Mouse (Mus musculus) brain, embryonic 18.5 days (tissue): ENCODE measurements around the gene Esrrg.

Experiments used
- DNase-seq: peaks from one replicate; pipeline ENCODE4 v3.0.0-alpha.2; 2012; ENCODE audit warnings: low read depth, low spot score

Esrrg gene

DNA sequence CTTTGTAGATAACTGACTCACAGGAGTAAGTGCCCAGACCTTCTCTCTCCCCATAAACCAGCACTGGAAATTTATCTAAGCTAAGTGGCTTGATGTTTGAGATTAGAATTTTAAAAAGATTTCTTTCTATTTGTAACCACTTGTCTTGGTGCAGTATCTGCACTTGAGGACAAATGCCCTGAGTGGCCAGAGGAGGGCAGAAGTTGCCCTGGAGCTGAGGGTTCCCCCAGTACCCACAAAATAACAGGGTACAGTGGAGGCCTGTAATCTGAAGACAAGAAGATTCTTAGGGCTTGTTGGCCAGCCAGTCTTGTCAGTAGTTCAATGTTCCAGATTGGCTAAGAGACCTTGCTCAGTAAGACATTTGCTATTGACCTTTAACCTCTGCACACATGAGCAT lies 461.3 kb downstream of the Esrrg start:
- DNase-seq, result no peak

DNA sequence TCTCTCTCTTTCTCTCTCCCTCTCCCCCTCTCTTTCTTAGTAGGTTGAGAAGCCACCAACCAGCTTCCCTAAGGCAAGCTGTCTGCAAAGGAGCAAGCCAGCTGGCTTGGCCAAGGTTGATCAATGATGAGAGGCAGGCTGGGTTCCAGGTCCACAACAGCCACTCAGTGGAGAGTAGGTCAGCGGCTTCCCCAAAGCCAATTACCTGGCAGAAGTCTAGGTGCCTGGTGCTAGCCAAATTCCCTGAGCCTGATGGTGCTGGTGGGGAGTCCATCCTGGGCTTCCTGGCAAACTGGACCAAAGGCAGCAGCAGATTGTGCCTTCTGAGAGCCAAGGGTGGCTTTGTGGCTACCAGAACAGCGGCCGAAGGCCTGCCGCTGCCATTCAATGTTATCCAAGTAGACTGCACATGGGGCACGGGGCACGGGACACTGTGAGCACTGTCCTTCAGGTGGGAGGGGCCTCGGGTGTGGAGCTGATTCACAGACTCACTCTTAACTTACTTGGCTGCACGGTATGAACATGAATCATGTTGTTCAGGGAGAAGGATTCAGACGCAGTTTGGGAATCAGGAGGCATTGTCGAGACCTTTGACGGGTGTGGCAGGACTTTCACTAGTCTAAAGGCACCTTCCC lies 469.1 kb downstream of the Esrrg start:
- DNase-seq, result no peak

DNA sequence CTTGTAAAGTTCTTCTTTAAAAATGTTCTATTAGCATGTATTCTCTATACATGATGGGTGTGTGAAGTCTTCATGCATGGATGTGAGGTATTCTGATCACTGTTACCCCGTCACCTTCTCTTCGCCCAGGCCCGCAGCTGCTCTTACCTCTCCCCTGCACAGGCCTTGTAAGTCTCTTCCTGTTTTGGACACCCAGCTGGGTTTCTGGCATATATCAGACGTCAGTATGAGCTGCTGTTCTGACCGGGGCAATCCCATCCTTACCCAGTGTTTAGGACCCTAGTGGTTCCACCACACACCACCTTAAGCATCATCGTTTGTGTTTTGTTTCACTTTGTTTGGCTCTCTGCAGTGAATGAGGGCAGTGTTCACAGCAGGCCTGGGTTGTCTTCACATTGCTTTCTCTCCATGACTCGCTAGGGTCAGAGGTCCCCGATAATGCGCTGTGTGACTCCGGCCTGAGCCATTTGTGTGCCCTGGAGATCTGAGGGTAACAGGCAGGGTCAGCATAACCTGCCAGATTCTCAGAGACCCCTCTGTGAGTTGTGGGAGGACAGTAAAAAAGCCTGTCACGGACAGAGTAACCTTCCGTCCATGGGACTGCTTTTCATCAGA lies 471.8 kb downstream of the Esrrg start:
- no peak for DNase-seq

DNA sequence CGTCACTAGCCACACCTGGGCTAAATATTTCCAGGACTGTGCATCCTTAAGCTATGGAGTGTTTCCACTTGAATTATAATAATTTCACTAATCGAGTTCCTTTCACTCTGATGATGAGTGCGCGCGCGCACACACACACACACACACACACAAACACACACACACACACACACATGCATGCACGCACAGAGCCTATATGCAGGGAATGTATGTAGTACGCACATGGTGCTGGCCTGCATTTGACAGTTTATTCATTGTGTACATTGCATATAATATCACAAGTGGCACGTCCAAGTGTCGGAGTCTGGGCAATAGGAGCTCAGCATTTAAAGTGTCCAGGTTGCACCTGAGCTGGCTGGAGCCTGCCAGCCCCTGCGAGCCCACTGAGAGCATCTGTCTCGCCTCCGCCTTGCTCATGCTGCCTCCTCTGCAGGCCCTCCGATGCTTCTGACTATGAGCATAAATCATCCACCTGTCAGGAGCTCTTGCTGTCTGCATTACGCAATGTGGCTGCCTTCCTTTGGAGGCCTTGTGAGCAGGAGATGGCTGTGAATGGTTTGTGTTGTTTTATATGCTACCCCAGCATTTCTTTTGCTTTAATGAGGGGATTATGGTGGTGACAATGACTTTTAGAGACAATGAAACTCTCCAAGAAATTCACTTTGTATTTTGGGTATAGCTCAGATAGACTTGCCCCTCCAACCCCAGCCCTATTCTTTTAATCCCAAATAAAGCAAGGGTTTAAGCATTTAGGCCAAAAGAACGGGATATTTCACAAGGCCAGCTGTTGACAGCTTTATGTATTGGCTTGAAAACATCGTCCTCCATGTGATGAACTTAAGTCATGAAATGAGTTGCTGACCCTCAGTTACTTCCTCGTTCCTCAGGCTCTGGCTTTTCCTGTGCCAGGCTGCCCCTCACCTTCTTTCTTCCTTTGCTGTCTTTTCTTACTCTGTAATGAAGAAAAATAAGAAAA lies 474.4 kb downstream of the Esrrg start:
- no peak for DNase-seq

DNA sequence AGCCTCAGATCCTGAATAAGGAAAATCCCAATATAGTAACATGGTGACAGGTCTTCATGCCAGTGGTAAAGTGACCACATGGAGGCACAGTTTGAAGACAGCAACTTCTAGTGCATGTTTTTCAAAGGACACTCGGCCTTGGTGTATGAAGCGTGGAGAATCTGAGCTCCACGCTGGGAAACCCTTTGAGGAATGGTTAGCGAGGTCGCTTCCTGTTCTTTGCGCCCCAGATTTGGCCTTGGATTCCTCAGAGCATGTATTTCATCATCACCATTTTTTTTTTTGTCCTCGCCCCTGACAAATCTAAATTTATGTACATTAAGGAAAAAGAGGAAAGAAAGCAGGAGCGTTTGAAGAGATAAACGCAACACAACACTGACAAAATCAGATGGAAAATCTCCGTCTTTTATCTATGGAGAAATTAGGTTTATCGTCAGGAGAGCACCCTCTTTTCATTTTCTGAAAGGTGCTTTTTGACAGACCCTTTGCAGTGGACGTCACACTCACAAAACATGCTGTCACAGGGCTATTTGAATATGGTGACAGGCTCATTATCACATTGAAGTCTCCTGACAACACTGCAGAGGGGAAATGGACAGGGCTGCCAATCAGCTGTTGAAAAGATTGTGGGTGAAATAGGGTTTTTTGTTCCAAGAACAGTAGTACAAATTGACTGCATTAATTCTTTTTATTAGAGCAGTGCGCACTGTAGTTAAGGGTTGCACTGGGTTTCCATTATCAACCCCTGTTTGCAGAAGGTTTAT lies 476.7 kb downstream of the Esrrg start:
- no peak for DNase-seq

DNA sequence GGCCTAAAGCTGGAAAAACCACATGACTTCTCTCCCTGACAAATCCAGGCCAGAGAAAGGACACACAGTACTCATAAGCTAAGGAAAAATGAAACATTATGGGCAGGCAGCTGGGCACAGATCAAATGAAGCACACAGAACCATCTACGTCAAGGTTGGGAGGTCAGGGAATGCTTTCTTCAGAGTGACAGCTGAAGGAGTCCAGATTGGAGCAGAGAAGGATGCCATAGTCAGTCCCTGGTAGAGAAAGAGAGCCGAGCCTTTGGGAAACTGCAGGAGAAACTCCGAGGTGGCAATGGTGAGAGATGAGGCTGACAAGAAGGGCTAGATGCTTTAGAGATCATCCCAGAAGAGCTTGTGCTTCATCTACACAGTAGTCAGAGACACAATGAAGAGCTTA lies 485.1 kb downstream of the Esrrg start:
- no peak for DNase-seq

DNA sequence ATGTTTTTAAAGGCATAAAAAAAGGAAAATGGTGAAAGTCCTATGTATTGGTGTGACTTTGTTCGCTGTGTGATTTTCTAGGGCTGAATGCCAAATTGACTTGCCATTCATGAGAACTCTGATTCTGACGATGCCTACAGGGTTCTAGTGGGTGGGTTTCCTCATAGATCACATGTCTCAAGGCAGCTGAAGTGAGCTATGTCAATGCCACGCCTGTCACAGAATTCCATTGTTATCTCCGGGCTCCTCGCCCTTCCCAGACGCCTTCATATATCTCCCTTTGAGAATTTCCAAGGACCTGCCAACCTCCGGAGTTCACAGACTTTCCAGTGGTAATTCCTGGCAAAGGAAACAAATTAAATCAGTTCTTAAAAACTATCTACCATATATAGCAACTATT lies 493.2 kb downstream of the Esrrg start:
- no peak for DNase-seq

DNA sequence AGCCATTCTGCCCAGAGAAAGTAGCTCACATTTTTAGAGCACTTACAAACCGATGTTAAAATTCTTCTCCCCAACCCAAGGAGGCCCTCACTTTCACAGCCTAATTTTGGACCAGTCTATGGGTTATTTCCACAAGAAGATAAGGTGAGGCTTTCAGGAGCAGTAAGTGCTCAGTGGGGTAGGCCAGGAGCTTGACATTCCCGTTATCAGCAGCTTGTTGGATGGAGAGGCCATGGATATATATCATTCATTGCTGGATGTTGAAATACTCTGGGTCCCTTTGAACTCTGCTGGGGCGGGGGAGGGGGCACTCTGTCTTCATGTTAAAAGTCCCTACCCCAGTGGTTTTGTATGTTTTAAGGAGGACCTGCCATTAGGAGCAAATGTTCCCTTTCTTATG lies 494.6 kb downstream of the Esrrg start:
- DNase-seq, result no peak

DNA sequence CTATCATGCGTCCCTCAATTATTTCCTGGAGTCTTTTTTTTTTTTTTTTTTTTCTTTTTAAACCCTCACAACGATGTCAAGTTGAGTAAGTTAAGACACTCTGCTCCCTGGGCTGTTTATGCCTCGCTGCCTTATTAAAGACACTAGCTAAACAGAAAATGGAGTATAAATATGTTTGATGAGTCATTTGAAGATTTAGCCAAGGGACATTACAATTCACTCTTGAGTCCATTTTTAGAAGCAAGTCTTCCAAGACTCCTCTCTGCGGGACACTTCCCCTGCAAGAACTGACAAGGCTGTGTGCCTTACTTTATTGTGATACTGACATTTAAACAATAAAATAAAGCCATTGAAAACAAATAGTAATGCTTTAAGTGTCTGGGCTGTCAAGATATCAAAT lies 496.9 kb downstream of the Esrrg start:
- DNase-seq, result no peak

DNA sequence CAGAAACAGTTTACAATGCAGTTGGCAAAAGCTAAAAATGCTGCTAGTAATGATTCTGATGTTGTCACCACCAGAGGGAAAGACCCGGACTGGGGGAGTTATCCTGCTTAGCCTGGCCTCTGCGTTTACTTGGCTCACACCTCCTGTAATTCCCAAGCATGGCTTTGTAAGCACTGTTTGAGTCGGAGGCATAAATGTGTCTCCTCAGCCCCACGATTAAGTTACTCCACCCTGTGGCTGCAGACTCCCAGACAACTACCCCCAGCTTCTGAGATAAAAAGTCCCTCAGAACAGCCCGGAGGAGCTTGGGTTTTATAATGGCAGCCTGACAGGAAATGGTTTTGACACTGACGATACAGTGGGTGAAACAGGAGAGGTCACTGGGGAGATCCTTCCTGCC lies 499.4 kb downstream of the Esrrg start:
- DNase-seq, result no peak

DNA sequence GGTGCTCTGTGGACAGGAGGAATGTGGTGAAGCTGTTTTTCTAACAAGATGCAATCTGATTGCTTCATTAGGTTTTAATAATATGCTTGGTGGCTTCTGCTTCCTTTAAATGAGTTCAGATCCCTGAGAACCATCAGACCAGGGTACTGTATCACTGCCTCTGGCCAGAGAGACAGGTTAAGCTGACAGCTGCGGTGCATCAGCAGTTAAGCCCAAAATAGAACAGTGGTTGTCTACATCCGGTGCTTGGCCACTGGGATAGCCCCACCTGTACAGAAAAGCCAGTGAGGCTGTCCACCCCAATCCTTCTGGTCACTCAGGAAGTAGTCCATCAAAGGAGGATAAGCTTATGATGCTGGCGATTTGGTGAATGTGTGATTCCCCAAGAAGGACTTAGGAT lies 503.0 kb downstream of the Esrrg start:
- no peak for DNase-seq

DNA sequence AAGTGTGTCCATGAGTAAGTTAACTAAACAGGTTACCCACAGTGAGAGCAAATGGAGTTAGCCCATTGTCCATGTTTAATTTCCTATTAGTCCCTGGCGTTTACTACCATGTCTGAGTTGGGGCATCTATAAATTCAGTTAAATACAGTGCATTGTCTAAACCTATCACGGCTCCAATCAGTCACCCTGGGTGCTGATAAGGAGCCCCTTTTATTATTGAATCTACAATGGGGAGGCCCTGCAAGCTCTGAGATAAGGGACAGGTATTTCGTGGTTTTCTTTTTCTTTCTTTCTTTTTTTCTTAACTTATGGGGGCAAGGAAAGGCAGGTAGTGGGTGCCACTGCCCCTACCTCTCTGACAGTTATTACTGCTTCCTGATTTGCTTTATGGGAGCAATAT lies 504.6 kb downstream of the Esrrg start:
- DNase-seq, result no peak

DNA sequence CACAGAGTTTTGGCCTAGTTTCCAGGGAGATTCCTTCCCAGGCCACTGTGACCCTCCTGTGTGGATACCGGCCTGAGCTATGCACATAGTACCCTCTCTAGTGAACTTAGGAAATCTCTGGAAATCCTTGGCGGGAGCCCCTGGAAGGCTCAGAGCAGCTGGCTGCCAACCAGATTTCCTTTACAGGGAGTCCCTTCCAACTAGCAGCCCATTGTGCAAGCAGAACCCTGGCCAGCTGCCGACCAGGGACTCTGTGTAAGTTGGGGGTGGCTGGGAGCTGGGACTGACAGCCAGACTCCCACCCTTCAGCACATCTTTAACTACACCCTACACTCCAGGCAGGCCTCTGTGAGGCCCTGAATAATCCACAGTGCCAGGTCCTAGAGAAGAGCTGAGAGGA lies 509.5 kb downstream of the Esrrg start:
- peak; percentile 49 for DNase-seq

DNA sequence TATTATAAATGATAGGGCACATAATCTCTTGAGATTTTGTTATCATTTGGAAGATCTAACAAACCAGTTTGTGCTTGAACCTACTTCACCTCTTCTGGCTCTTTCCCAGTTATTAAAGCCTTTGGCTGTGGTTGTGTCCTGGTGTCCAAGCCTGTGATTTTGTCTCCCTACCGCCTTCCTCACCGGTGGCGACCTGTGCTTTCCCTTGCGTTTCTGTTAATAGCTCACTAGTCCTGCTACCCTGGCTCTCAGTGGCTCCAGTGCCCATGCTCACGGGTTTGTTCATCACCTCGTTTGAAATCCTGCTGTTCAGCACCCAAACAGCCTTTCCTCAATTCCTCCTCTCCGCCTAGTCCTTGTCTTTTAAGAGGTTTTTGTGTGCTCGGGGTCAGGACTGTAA lies 511.2 kb downstream of the Esrrg start:
- DNase-seq, result no peak

DNA sequence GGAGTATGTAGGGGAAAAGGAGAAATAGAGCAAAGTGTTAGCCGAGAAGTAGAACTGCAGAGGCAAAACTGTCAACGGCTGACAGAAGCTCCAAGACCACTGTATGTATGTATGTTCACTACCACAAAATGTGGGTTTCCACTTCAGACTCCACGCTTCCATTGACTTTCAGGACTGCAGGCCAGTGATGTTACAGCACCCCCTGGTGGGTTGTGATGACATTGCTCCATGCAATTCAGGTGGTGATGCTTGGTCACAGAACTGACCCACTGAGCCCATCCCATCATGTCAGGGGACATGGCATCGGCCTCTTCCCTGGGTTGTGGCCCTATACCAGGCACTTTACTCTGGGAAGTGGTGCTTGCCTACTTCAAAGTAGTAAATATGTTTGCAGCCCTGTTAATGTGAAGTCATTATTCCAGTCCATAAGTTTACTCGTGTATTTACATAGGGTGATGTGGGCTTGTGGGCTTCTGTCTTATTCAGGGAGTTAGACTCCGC lies 517.0 kb downstream of the Esrrg start:
- DNase-seq, result no peak

DNA sequence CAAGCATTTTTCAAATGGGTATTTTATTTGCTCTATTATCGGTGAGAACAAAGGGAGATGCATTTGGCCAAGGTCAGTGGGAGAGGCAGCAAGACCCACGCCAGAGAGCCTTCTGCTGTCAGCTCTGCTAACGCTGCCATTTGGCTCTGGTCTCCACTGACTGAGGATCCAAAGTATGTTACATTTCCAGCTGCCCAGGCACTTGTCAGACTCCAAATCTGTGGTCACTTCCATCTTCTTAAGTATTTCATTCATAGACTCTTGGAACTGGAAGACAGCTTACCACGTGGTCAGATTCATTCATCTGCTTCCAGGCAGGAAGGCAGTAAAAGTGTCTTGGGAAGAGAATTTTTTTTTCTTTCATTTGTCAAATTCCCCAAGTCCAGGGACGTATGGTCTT lies 527.5 kb downstream of the Esrrg start:
- DNase-seq, result no peak

DNA sequence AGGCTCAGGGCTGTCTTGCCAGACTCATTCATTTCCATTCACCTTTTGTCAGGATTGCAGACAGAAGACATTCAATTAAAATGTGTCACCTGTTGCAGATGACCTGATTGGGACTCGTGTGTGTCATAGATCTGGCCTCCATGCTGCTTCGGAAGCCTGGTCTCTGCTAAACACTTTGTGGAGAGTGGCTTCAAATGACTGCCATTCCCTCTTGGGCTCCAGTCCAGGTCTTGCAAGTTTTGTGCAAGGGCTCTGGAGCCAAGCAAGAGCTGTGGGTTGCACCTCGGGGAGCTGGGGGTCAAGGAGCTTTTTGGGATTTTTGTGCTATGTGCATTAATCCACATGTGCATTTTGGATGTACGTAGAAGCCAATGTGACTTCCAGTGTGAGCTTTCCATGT lies 530.9 kb downstream of the Esrrg start:
- no peak for DNase-seq

DNA sequence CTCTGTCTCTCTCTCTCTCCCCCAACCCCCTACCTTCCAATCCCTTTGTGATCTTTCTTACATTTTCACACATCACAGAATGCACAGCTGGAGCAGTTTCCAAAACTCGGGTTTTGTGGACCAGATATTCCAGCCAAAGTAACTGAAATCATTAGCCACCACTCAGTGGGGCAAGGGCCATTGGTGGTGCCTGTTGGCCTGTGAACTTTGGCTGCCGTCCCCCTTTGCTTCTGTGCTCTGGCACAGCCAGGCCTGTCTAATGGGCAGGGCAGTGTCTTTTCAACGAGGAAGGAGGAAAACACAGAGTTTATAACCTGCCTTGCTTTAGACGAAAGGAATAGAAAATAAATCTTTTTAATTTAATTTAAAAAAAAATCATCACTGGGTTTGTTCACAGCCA lies 531.6 kb downstream of the Esrrg start:
- DNase-seq, result no peak

DNA sequence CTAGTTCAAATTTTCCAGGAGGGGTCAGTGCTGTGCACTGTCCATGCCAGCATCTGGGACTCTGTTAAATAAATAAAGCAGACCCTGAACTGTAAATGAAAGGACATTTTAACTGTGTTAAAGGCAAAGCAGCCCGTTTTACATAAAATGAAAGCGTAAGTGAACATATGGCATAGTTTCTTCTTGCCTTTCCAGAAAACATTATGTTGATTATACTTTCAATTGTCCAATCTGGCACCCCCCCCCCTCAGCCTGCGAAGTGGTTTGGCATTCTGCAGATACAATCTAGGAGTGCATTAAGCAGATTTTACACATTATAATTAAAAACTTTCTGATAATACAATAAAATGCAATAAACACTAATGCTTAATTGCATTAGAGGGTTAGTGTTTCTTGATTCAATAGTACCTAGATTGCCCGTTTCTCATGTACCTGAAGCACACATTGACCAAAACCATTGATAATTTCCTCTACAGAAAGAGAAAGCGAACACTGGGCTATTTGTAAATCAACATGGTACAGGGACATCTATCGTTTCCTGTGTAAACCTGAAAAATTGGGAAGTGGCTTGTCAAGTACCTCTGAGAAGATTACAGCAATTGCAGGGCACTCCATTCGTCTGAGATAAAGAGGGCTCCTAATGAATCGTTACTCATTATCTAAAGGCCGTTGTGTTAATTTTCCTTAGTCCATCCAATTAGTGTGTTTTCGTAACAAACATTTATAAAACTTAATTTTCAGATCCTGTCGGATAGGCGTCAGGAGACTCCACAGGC lies 539.0 kb downstream of the Esrrg start:
- DNase-seq, result no peak

DNA sequence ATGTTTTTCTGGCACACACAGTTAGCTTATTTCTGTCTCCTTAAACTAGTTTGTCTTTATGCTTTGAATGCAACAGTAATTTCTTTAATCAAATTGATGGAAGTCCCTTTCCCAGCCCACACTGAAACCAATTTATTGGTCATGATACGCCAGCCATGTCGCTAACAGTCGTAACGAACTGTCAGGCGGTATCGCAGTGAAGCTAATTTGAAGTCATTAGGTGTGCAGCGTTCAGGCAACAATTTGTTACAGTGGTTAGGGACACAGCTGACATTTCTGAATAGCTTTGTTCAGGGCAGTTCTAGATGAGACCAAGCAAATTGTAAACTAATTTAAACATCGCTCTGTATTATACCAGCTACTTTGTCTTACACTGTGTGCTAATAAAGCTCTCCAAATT lies 542.5 kb downstream of the Esrrg start:
- no peak for DNase-seq

DNA sequence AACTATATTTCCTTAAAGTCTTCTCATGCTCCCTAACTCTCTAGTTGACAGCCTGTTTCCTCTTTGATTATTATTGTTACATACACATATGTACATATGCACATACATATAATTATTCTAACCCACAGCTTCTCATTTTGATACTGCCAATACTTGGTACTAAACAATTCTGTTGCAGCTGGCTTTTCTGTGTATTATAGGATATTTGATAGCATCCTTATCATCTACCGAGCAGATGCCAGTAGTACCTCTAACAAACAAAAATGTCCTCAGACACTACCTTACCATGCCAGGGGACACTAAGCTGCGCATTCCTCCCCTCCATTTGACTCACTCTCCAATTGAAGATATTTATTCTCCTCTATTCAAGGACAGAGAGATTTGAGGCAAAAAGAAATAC lies 543.4 kb downstream of the Esrrg start:
- DNase-seq, result no peak
